ENCODE assay signal across 8 mouse cellular contexts in genomic region chrX:36808318-36808683, GRCm38 (mm10). TPM values are rescaled to one million over a fixed set of nuclear protein-coding genes. Genes with fewer than 3 reads are reported as not detected.
DNase-seq lines count a peak whose midpoint lies in the region; ATAC-seq and TF ChIP-seq lines count a peak whose summit lies in the region.

No protein-coding gene starts in this region.

- H3K4me3 ChIP-seq in kidney, postnatal 0 days (replicated peaks; ENCODE audit: low read depth, low read length), result 0 out of 2 replicates have a peak overlapping the region, but pooled peaks have one; percentile 9
- H3K4me3 ChIP-seq in embryonic facial prominence, embryonic 10.5 days, result peak overlapping the region; percentile 49
- H3K4me3 ChIP-seq in hindbrain, embryonic 16.5 days (ENCODE audit: low read length), result peak overlapping the region; percentile 39
- peak overlapping the region; percentile 41 for H3K4me3 ChIP-seq in midbrain, embryonic 15.5 days

- no peaks in the 10 kb centered on the region for H3K27me3 ChIP-seq in kidney, postnatal 0 days (ENCODE audit: insufficient read depth, low read length)
- no peaks in the 10 kb centered on the region for H3K27me3 ChIP-seq in embryonic facial prominence, embryonic 10.5 days (replicated peaks; ENCODE audit: low read depth, poor library complexity, severe bottlenecking)
- no peaks in the 10 kb centered on the region for H3K27me3 ChIP-seq in hindbrain, embryonic 16.5 days (replicated peaks; ENCODE audit: control insufficient read depth, insufficient read depth, low read length)
- H3K27me3 ChIP-seq in midbrain, embryonic 15.5 days (replicated peaks), result no peaks in the 10 kb centered on the region

- H3K9ac ChIP-seq in kidney, postnatal 0 days (ENCODE audit: low read depth, low read length), result no peak overlapping the region
- no peak overlapping the region for H3K9ac ChIP-seq in hindbrain, embryonic 16.5 days (ENCODE audit: low read depth, low read length)
- no peak overlapping the region for H3K9ac ChIP-seq in midbrain, embryonic 15.5 days

- H3K9me3 ChIP-seq in kidney, postnatal 0 days (replicated peaks; ENCODE audit: low read length), result no peaks in the 10 kb centered on the region
- no peaks in the 10 kb centered on the region for H3K9me3 ChIP-seq in embryonic facial prominence, embryonic 10.5 days
- no peaks in the 10 kb centered on the region for H3K9me3 ChIP-seq in hindbrain, embryonic 16.5 days (ENCODE audit: control insufficient read depth, low read length)
- no peaks in the 10 kb centered on the region for H3K9me3 ChIP-seq in midbrain, embryonic 15.5 days

- ATAC-seq in kidney, postnatal 0 days (replicated peaks; ENCODE audit: low FRiP score, low read depth), result no peak
- peak; percentile 53 for ATAC-seq in hindbrain, embryonic 16.5 days
- peak; percentile 60 for ATAC-seq in midbrain, embryonic 15.5 days (replicated peaks)

- intact Hi-C loops in left cerebral cortex, postnatal 14 days (cut with DNase I), result no loop called here

- 0 out of 2 replicates have a peak overlapping the region, but pooled peaks have one; percentile 77 for H3K27ac ChIP-seq in kidney, postnatal 0 days
- H3K27ac ChIP-seq in embryonic facial prominence, embryonic 10.5 days (replicated peaks), result peak overlapping the region; percentile 72
- peak overlapping the region; percentile 68 for H3K27ac ChIP-seq in hindbrain, embryonic 16.5 days (ENCODE audit: low read depth, low read length)
- H3K27ac ChIP-seq in midbrain, embryonic 15.5 days, result peak overlapping the region; percentile 78

- WGBS in kidney, postnatal 0 days, result 70% methylated on average over 6 of the region's 6 CpGs
- 72% methylated on average over 6 of the region's 6 CpGs for WGBS in embryonic facial prominence, embryonic 10.5 days
- WGBS in hindbrain, embryonic 16.5 days, result 75% methylated on average over 6 of the region's 6 CpGs
- WGBS in midbrain, embryonic 15.5 days, result 71% methylated on average over 6 of the region's 6 CpGs

- H3K36me3 ChIP-seq in kidney, postnatal 0 days (ENCODE audit: insufficient read depth, low read length), result no peaks in the 10 kb centered on the region
- no peaks in the 10 kb centered on the region for H3K36me3 ChIP-seq in embryonic facial prominence, embryonic 10.5 days (replicated peaks)
- H3K36me3 ChIP-seq in hindbrain, embryonic 16.5 days (ENCODE audit: control insufficient read depth, insufficient read depth, low read length), result no peaks in the 10 kb centered on the region
- no peaks in the 10 kb centered on the region for H3K36me3 ChIP-seq in midbrain, embryonic 15.5 days (replicated peaks)

- H3K4me2 ChIP-seq in kidney, postnatal 0 days (ENCODE audit: low read length), result peak overlapping the region; percentile 42; the same call in 1 of the 2 replicates
- peak overlapping the region; percentile 57 for H3K4me2 ChIP-seq in hindbrain, embryonic 16.5 days (ENCODE audit: low read length)
- H3K4me2 ChIP-seq in midbrain, embryonic 15.5 days, result peak overlapping the region; percentile 48

- TF ChIP-seq CTCF in kidney, postnatal 0 days (IDR thresholded peaks at IDR 0.05; ENCODE audit: low read depth), result no peak

- no peak for DNase-seq in kidney, postnatal 0 days (ENCODE audit: low spot score)
- no peak for DNase-seq in kidney, postnatal 36 days
- no peak for DNase-seq in embryonic facial prominence, embryonic 10.5 days (ENCODE audit: low spot score)
- DNase-seq in left cerebral cortex, postnatal 14 days (ENCODE audit: low spot score in 2 of 2), result no peak
- DNase-seq in left cerebral cortex, adult 18-20 months (ENCODE audit: low spot score in 2 of 2), result no peak
- DNase-seq in spleen, postnatal 10 days (ENCODE audit: low spot score in 2 of 2), result no peak

- H3K4me1 ChIP-seq in kidney, postnatal 0 days (replicated peaks; ENCODE audit: insufficient read depth, low read length), result no peaks in the 10 kb centered on the region
- peaks cover 14% of the 10 kb centered on the region for H3K4me1 ChIP-seq in embryonic facial prominence, embryonic 10.5 days
- H3K4me1 ChIP-seq in hindbrain, embryonic 16.5 days (ENCODE audit: control insufficient read depth, insufficient read depth, low read depth, low read length), result peaks cover 5% of the 10 kb centered on the region
- H3K4me1 ChIP-seq in midbrain, embryonic 15.5 days, result peaks cover 7% of the 10 kb centered on the region

RNA-seq across cellular contexts. Expression of gene Slc25a5, which starts 12.8 kb away (rescaled TPM):
- 1,543 and 1,561 TPM in 2 replicates for polyA plus RNA-seq in kidney, postnatal 0 days (2015; fragmentation: Nextera tagmentation; extraction: Ambion mirVana)
- polyA plus RNA-seq in embryonic facial prominence, embryonic 10.5 days (2016; fragmentation: Nextera tagmentation; extraction: Ambion mirVana), result 764 and 848 TPM in 2 replicates
- 543 and 586 TPM in 2 replicates for polyA plus RNA-seq in hindbrain, embryonic 16.5 days (2015; fragmentation: Nextera tagmentation; extraction: Ambion mirVana)
- polyA plus RNA-seq in midbrain, embryonic 15.5 days (2015; fragmentation: Nextera tagmentation; extraction: Ambion mirVana), result 441 and 470 TPM in 2 replicates
- total RNA-seq in left cerebral cortex, postnatal 14 days (2021), result 100 to 1,000 TPM; 363 to 370 TPM
- 100 to 1,000 TPM; 315 to 349 TPM for total RNA-seq in left cerebral cortex, adult 18-20 months (2021)
